Mouse (Mus musculus) inflammation-experienced regulatory T-cells, adult 6 months (primary cell): ENCODE results near the gene Cdc123. TPM values are rescaled to one million over a fixed set of nuclear protein-coding genes. Genes with fewer than 3 reads are reported as not detected.

Source experiments
- polyA plus RNA-seq, 3 experiments: library from polyadenylated mRNA; unstranded; fragments of 100-300 nt; shearing (Covaris generic); gene quantifications; one replicate each; pipeline ENCODE4 v1.2.1; 2017

Gene Cdc123
- polyA plus RNA-seq, 3 experiments from 2014 or later = 136 to 251 (median 179) TPM

Other genes starting within 250 kb of the Cdc123 start
- gene Camk1d, start 130.6 kb downstream of the Cdc123 start, polyA plus RNA-seq = 10 to 100 TPM in 1 of 3 experiments, 1 to 10 TPM in 2; 8.0 to 13.0 (median 9.3) TPM
- gene Nudt5, start 145 bp downstream of the Cdc123 start, polyA plus RNA-seq = 10 to 100 TPM; 44.8 to 87.6 (median 51.4) TPM
- 1 to 10 TPM; 1.7 to 2.3 (median 1.8) TPM for gene Gm13199, start 17.8 kb upstream of the Cdc123 start, polyA plus RNA-seq
- gene Sec61a2, start 50.3 kb upstream of the Cdc123 start, polyA plus RNA-seq = 10 to 100 TPM; 13.5 to 27.1 (median 15.8) TPM
- under 1 TPM in 2 of 3 experiments, not detected in 1; 0.12 to 0.33 TPM for gene Dhtkd1, start 97.6 kb upstream of the Cdc123 start, polyA plus RNA-seq
- gene Upf2, start 106.3 kb upstream of the Cdc123 start, polyA plus RNA-seq = 10 to 100 TPM; 16.7 to 20.1 (median 17.3) TPM